Mouse (Mus musculus) stomach, embryonic 16.5 days (tissue): ENCODE measurements at regions not wholly inside any gene's neighbourhood (a gene's known extent, or its start where the extent isn't known, plus 50 kb on each side); places are given as distances from the start of the nearest gene placed in this dataset.
"Not testable (repeated sequence)": the region's sequence is repeated elsewhere in the genome, so short reads cannot be mapped to it uniquely, and the experiment has no call there.

Source experiments
- ATAC-seq: fragments of 200-750 bp; cut with Nextera tagmentation; 2 replicates; pipeline ENCODE4 v1.8.0; 2017; ENCODE audit warnings: moderate number of reproducible peaks, moderate TSS enrichment; ENCODE audit not compliant: insufficient read depth, low FRiP score
- H3K27ac ChIP-seq: fragments of 300-500 bp; sonication (generic); 2 replicates; pipeline ENCODE4 v1.5.1; 2014; ENCODE audit warnings: low read length
- H3K27me3 ChIP-seq: fragments of 300-500 bp; sonication (generic); 2 replicates; pipeline ENCODE4 v1.6.1; 2014; ENCODE audit warnings: low read length, control low read depth, mixed read lengths; ENCODE audit not compliant: control insufficient read depth, insufficient read depth
- H3K36me3 ChIP-seq: fragments of 300-500 bp; sonication (generic); 2 replicates; pipeline ENCODE4 v1.6.1; 2014; ENCODE audit warnings: low read length; ENCODE audit not compliant: control insufficient read depth, insufficient read depth
- H3K4me1 ChIP-seq: fragments of 300-500 bp; sonication (generic); 2 replicates; pipeline ENCODE4 v1.6.1; 2014; ENCODE audit warnings: low read length, control low read depth, mixed read lengths; ENCODE audit not compliant: control insufficient read depth, insufficient read depth
- H3K4me2 ChIP-seq: fragments of 300-500 bp; sonication (generic); 2 replicates; pipeline ENCODE4 v1.6.1; 2014; ENCODE audit warnings: low read depth, low read length, mixed read lengths
- H3K4me3 ChIP-seq: fragments of 300-500 bp; sonication (generic); replicated peaks from 2 replicates; pipeline ENCODE4 v1.5.1; 2014; ENCODE audit warnings: mild to moderate bottlenecking, low read length
- H3K9ac ChIP-seq: fragments of 300-500 bp; sonication (generic); 2 replicates; pipeline ENCODE4 v1.6.1; 2014; ENCODE audit warnings: low read length
- H3K9me3 ChIP-seq: fragments of 300-500 bp; sonication (generic); replicated peaks from 2 replicates; pipeline ENCODE4 v1.6.1; 2016; ENCODE audit warnings: low read length, control low read depth; ENCODE audit not compliant: control insufficient read depth
- WGBS: fragments of 180-500 bp; shearing (Covaris S2); extraction: QIAGEN DNeasy Blood & Tissue Kit; methylation state at CpG from one replicate; pipeline ENCODE4 v1.1.7; 2014; 5-methylcytosine and 5-hydroxymethylcytosine counted together

DNA sequence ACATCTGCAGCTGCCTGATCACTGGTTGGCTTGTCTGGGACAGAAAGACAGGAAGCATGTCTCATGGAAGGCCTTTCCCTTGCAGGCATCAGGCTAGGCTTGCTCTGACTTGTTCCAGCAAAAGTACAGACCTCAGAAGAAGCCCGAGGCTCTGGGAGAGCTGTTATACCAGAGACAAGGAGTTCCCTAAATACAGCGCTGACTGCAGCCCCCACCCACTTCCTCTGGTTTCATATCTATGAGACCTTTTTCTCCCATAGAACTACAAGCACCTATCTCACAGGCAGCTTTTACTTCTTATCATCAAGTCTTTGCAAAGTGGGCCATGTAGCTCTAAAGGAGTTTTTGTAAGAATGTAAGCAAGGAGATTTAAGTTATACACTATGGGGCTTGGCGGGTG, 312.2 kb upstream of the Vmn1r3 start:
- H3K4me1 ChIP-seq, H3K4me2 ChIP-seq, H3K9me3 ChIP-seq, ATAC-seq, H3K9ac ChIP-seq, H3K27ac ChIP-seq, H3K36me3 ChIP-seq, H3K27me3 ChIP-seq, H3K4me3 ChIP-seq: not testable (repeated sequence)
- WGBS = no CpG with 5 or more reads among the region's 3 CpGs

GRCm38 (mm10) chr4:3495987-3496386, 310.8 kb upstream of the Vmn1r3 start:
- ATAC-seq, H3K9me3 ChIP-seq, H3K27ac ChIP-seq, H3K36me3 ChIP-seq, H3K4me3 ChIP-seq, H3K27me3 ChIP-seq, H3K4me2 ChIP-seq, H3K9ac ChIP-seq, H3K4me1 ChIP-seq: not testable (repeated sequence)
- 64% methylated on average over 1 of the region's 1 CpGs for WGBS

DNA sequence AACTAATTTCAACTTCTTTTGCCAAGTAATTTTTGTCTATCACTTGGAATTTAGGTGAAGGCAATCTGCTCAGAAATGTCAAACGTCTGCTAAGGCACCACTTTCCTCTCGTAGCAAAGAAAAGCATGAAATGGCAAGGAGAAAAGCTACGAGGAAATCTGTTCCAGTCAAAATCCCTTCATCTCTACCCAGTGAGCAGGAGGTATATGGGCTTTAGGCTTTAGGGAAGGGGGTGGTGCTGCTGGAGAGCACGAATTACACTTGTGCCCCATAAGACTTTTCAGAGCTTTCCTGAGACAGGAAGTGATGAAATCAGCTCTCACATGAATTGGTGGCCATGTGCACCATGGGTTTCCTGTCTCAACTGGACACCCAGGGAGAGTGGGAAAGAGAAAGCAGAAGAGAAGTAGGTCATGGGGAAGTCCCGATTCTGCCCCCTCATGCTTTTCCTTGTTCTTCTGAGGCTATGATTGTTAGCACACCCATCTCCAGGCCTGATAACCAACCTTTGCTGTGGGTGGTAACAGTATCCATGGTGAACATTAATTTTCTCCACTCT, 309.0 kb upstream of the Vmn1r3 start:
- WGBS = no CpG with 5 or more reads among the region's 5 CpGs
- H3K9ac ChIP-seq, ATAC-seq, H3K9me3 ChIP-seq, H3K36me3 ChIP-seq, H3K27me3 ChIP-seq, H3K4me3 ChIP-seq, H3K27ac ChIP-seq, H3K4me1 ChIP-seq, H3K4me2 ChIP-seq: not testable (repeated sequence)

DNA sequence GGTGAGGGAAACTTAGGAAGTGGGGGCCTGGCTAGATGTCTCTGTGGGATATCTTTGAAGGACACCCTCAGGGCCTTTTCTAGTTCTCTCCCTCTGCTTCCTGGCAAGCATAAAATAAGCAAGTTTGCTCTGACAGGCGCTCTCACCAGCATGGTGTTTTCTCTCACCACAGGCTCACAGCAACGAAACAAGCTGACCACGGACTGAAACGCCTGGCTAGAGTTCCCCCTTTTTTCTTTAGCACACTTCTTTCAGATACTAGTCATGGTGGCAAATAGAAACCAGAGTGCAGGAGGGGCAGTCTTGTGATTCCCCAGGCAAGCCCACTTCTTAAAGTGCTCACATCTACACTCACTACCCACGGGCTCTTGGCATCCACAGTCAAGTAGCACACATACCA, 305.7 kb upstream of the Vmn1r3 start:
- WGBS = no CpG with 5 or more reads among the region's 5 CpGs
- H3K9me3 ChIP-seq, H3K4me3 ChIP-seq, H3K27ac ChIP-seq, H3K4me2 ChIP-seq, H3K36me3 ChIP-seq, H3K27me3 ChIP-seq, ATAC-seq, H3K4me1 ChIP-seq, H3K9ac ChIP-seq: not testable (repeated sequence)

DNA sequence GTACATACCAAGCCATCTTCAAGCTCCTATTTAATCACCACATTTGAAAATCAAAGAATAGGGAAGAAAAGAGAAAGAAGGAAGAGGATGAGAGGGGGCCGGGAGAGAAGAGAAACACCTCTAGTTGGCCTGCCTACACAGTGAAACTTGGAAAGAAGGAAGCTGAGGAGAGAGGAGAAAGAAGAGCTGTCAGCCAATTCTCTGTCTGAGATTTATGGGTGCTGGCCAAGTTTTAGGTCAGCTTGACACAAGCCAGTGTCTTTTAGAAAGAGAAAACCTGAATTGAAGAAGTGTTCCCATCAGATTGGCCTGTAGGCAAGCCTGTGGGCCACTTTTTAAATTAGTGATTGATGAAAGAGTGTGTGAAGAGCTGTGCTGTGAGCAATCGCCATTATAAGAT, 296.9 kb upstream of the Vmn1r3 start:
- Histone ChIP-seq H3K9me3 (no peaks in the 10 kb centered on the region), H3K9ac (no peak overlapping the region), H3K4me1 (no peaks in the 10 kb centered on the region), H3K36me3 (no peaks in the 10 kb centered on the region), H3K27ac (no peak overlapping the region), H3K4me3 (no peak overlapping the region), H3K27me3 (no peaks in the 10 kb centered on the region), H3K4me2 (no peak overlapping the region)
- WGBS = 79% methylated on average over 2 of the region's 2 CpGs
- ATAC-seq = no peak

DNA sequence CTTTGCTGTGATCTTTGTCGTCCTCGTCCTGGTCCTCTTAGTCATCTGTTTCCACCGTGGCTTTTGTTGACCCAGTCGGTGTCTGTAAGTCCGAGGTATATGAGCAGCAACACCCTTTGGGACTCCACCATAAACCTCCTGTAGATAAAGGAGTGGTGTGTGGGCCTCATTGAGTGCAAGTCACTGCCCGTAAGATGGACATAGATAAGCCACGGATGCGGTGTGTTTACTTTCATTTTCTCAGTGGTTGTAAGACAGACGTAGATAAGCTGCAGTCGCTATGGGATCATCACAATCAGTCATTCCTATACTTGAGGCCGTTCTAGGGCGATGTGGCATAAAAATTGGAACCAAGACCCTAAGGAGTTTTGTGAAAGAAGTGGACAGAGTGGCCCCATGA, 271.6 kb upstream of the Vmn1r3 start:
- Histone ChIP-seq H3K9ac (no peak overlapping the region), H3K9me3 (peaks cover 9% of the 10 kb centered on the region; the same call in 1 of the 2 replicates), H3K4me1 (no peaks in the 10 kb centered on the region), H3K4me3 (no peak overlapping the region), H3K27me3 (no peaks in the 10 kb centered on the region), H3K4me2 (no peak overlapping the region), H3K27ac (no peak overlapping the region), H3K36me3 (no peaks in the 10 kb centered on the region)
- ATAC-seq = no peak
- 89% methylated on average over 12 of the region's 12 CpGs for WGBS

DNA sequence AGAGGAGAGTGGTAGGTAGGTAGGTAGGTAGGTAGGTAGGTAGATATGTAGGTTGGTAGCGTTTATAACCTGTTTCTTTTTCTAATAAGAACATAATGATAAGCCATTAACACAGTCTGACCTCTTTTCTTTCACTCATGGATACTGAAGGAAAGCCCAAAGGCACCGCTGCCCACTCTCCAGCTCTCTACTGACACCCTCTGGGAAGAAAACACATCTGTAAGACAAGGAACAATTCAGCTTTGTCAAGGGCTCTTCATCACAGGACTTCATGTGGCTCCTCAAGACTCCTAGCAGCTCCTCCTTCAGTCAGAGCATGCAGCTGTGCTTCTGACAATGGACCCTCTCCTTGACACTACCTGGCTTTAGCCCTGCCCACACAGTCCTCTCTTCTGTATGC, 252.2 kb upstream of the Vmn1r3 start:
- not testable (repeated sequence) for H3K9ac ChIP-seq, H3K4me2 ChIP-seq, H3K9me3 ChIP-seq, H3K4me3 ChIP-seq, H3K4me1 ChIP-seq, H3K27ac ChIP-seq, H3K36me3 ChIP-seq, ATAC-seq, H3K27me3 ChIP-seq
- WGBS = 87% methylated on average over 2 of the region's 2 CpGs

- Histone ChIP-seq H3K4me2 (no peak overlapping the region), H3K9ac (no peak overlapping the region), H3K27ac (no peak overlapping the region), H3K27me3 (no peaks in the 10 kb centered on the region), H3K4me1 (no peaks in the 10 kb centered on the region), H3K36me3 (no peaks in the 10 kb centered on the region), H3K9me3 (no peaks in the 10 kb centered on the region), H3K4me3 (no peak overlapping the region)
- ATAC-seq = no peak
- WGBS = 44% methylated on average over 3 of the region's 3 CpGs
Measured at GRCm38 (mm10) chr4:3427968-3428367, 242.8 kb upstream of the Vmn1r3 start.

GRCm38 (mm10) chr4:3419920-3420499, 234.9 kb upstream of the Vmn1r3 start:
- no peaks in the 10 kb centered on the region for H3K36me3 ChIP-seq
- no peak for ATAC-seq
- WGBS = 22% methylated on average over 3 of the region's 3 CpGs
- no peak overlapping the region for H3K9ac ChIP-seq
- H3K27me3 ChIP-seq = no peaks in the 10 kb centered on the region
- H3K27ac ChIP-seq = no peak overlapping the region
- no peak overlapping the region for H3K4me2 ChIP-seq
- no peak overlapping the region for H3K4me3 ChIP-seq
- H3K4me1 ChIP-seq = no peaks in the 10 kb centered on the region
- no peaks in the 10 kb centered on the region for H3K9me3 ChIP-seq
